Mouse (Mus musculus): ENCODE results near the gene Ints3.

- no peak for TF ChIP-seq POLR2A (IDR thresholded peaks at IDR 0.05; ENCODE audit: borderline replicate concordance, extremely low read depth, insufficient read depth, insufficient read length, poor library complexity, severe bottlenecking)
- no peak for TF ChIP-seq CTCF (IDR thresholded peaks at IDR 0.05; ENCODE audit: borderline replicate concordance, extremely low read depth, insufficient read depth, insufficient read length)
These were observed 71.1 kb downstream of the Ints3 start for GRCm38 (mm10) chr3:90362346-90362745.
